Mouse (Mus musculus) embryonic facial prominence, embryonic 13.5 days (tissue): ENCODE results near the gene Clca3a1. TPM values are rescaled to one million over a fixed set of nuclear protein-coding genes. Genes with fewer than 3 reads are reported as not detected.
"Not testable (repeated sequence)": the region's sequence is repeated elsewhere in the genome, so short reads cannot be mapped to it uniquely, and the experiment has no call there.

Experiments used
- ATAC-seq: fragments of 200-750 bp; cut with Nextera tagmentation; 2 replicates; pipeline ENCODE4 v1.8.0; 2017; ENCODE audit warnings: low read depth; ENCODE audit not compliant: insufficient number of reproducible peaks, insufficient read depth, low FRiP score, low TSS enrichment
- H3K27ac ChIP-seq: fragments of 300-500 bp; sonication (generic); 2 replicates; pipeline ENCODE4 v1.5.1; 2015; ENCODE audit warnings: moderate library complexity, mild to moderate bottlenecking, inconsistent platforms
- H3K27me3 ChIP-seq: fragments of 300-500 bp; sonication (generic); 2 replicates; pipeline ENCODE4 v1.6.1; 2015; ENCODE audit warnings: mild to moderate bottlenecking, inconsistent platforms
- H3K36me3 ChIP-seq: fragments of 300-500 bp; sonication (generic); 2 replicates; pipeline ENCODE4 v1.6.1; 2015; ENCODE audit warnings: mild to moderate bottlenecking, inconsistent platforms
- H3K4me1 ChIP-seq: fragments of 300-500 bp; sonication (generic); 2 replicates; pipeline ENCODE4 v1.6.1; 2015; ENCODE audit warnings: inconsistent platforms
- H3K4me2 ChIP-seq: fragments of 300-500 bp; sonication (generic); 2 replicates; pipeline ENCODE4 v1.6.1; 2015; ENCODE audit warnings: moderate library complexity, mild to moderate bottlenecking, inconsistent platforms
- H3K4me3 ChIP-seq: fragments of 300-500 bp; sonication (generic); 2 replicates; pipeline ENCODE4 v1.5.1; 2015; ENCODE audit warnings: mild to moderate bottlenecking, inconsistent platforms
- H3K9ac ChIP-seq: fragments of 300-500 bp; sonication (generic); 2 replicates; pipeline ENCODE4 v1.6.1; 2015; ENCODE audit warnings: mild to moderate bottlenecking, inconsistent platforms
- H3K9me3 ChIP-seq: fragments of 300-500 bp; sonication (generic); 2 replicates; pipeline ENCODE4 v1.6.1; 2016; ENCODE audit warnings: inconsistent platforms
- WGBS: fragments of 180-500 bp; shearing (Covaris S2); methylation state at CpG from one replicate; pipeline ENCODE4 v1.1.7; 2015; ENCODE audit warnings: mixed read lengths; 5-methylcytosine and 5-hydroxymethylcytosine counted together
- polyA plus RNA-seq: library from polyadenylated mRNA; unstranded; fragments of >200 nt; fragmentation: Nextera tagmentation; extraction: Ambion mirVana; gene quantifications from 2 replicates; pipeline ENCODE4 v1.2.1, GENCODE M21; 2015

Clca3a1 gene
- polyA plus RNA-seq: 0.56 and 0.95 TPM in 2 replicates

- 70% methylated on average over 11 of the region's 11 CpGs for WGBS
- no peak for ATAC-seq
These were observed at the start of gene Clca3a1 for GRCm38 (mm10) chr3:144760592-144761309. TSS of gene Clca3a1 (minus strand) at chr3:144760977.

GRCm38 (mm10) chr3:144808153-144808925 is 47.6 kb upstream of the Clca3a1 start:
- H3K4me2 ChIP-seq, H3K4me1 ChIP-seq, H3K27me3 ChIP-seq, H3K9ac ChIP-seq, H3K4me3 ChIP-seq, H3K36me3 ChIP-seq, H3K9me3 ChIP-seq, ATAC-seq, H3K27ac ChIP-seq: not testable (repeated sequence)
- whole genome bisulfite sequencing: 64% methylated on average over 16 of the region's 17 CpGs

More at GRCm38 (mm10) chr3:144760592-144761309, at the start of gene Clca3a1:
- Histone ChIP-seq H3K27me3 (no peaks in the 10 kb centered on the region), H3K4me2 (no peak within 1 kb of the TSS), H3K4me1 (no peaks in the 10 kb centered on the region), H3K9ac (no peak within 1 kb of the TSS), H3K27ac (no peak within 1 kb of the TSS), H3K9me3 (no peaks in the 10 kb centered on the region), H3K4me3 (no peak within 1 kb of the TSS), H3K36me3 (no peaks in the 10 kb centered on the region)

- H3K4me1 ChIP-seq, H3K4me2 ChIP-seq, ATAC-seq, H3K4me3 ChIP-seq, H3K27ac ChIP-seq, H3K9ac ChIP-seq, H3K27me3 ChIP-seq, H3K36me3 ChIP-seq, H3K9me3 ChIP-seq: not testable (repeated sequence)
- 82% methylated on average over 2 of the region's 2 CpGs for WGBS
These were observed 45.8 kb upstream of the Clca3a1 start for GRCm38 (mm10) chr3:144806626-144807025.

DNA sequence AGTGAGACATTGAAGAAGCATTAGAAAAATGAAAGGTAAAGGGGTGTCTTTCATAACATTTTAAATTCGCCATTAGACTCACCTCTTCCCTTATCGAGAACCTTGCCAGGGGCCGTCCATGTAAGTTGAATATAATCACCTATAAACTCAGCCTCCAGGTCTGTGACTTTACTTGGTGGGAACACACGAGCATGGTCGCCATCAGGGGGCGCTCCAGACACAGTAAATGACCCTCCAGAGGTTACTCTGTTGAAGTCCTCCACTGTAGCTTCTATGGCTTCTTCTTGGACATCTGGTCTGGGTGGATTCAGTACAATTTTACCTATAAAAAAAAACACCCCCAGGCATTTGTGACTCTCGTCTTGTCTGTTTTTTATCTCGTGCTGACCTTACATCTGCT is 41.1 kb upstream of the Clca3a1 start:
- no peak overlapping the region for H3K4me2 ChIP-seq
- ATAC-seq: no peak
- H3K9ac ChIP-seq: no peak overlapping the region
- no peaks in the 10 kb centered on the region for H3K9me3 ChIP-seq
- H3K4me1 ChIP-seq: no peaks in the 10 kb centered on the region
- 25% methylated on average over 8 of the region's 8 CpGs for WGBS
- no peak overlapping the region for H3K27ac ChIP-seq
- H3K4me3 ChIP-seq: no peak overlapping the region
- no peaks in the 10 kb centered on the region for H3K27me3 ChIP-seq
- no peaks in the 10 kb centered on the region for H3K36me3 ChIP-seq

- H3K9ac ChIP-seq: no peak overlapping the region
- H3K27me3 ChIP-seq: no peaks in the 10 kb centered on the region
- H3K27ac ChIP-seq: no peak overlapping the region
- no peaks in the 10 kb centered on the region for H3K9me3 ChIP-seq
- no peak overlapping the region for H3K4me3 ChIP-seq
- no peak overlapping the region for H3K4me2 ChIP-seq
- WGBS: 72% methylated on average over 11 of the region's 11 CpGs
- H3K4me1 ChIP-seq: no peaks in the 10 kb centered on the region
- ATAC-seq: no peak
- no peaks in the 10 kb centered on the region for H3K36me3 ChIP-seq
These were observed 24.7 kb upstream of the Clca3a1 start for GRCm38 (mm10) chr3:144785181-144786148.

DNA sequence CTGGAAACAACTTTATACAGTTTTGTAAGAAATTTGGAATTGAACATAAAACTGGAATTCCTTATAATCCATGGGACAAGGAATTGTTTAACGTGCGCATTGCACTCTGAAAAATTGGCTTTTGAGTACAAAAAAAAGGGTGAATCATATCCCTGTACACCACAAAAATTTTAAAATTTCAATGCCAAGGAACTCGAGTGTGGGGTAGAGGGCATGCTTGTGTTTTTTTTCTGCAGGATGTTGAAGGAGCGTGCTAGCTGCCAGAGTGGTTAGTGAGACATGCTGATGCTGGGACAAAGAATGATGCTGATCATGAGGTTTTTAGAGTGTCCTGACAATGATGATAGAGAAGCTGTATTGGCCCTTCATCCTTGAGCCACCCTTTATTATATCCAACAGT is 4.4 kb upstream of the Clca3a1 start:
- Histone ChIP-seq H3K27me3 (no peaks in the 10 kb centered on the region), H3K9ac (no peak overlapping the region), H3K4me1 (no peaks in the 10 kb centered on the region), H3K4me2 (no peak overlapping the region), H3K36me3 (no peaks in the 10 kb centered on the region), H3K27ac (no peak overlapping the region), H3K4me3 (no peak overlapping the region), H3K9me3 (no peaks in the 10 kb centered on the region)
- ATAC-seq: no peak
- WGBS: 81% methylated on average over 4 of the region's 4 CpGs

DNA sequence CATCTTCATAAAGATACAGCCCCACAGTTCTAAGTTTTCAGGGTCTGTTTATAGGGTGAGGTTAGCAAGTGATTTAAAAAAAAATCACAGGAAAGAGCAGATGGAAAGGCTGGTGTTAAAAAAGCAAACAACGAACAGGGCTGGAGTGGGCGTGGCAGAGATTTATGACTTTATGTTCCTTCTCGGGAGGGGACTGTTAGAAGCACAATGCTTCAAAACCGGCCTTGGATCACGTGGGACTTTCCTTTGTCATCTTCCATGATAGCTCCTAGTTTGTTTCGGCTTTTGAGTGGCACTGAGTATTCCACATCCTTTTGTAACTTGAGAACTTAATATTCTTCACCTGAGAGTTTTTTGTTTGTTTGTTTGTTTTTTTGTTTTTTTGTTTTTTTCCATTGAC is 677 bp upstream of the Clca3a1 start:
- no peak overlapping the region for H3K9ac ChIP-seq
- no peak for ATAC-seq
- H3K27ac ChIP-seq: no peak overlapping the region
- no peaks in the 10 kb centered on the region for H3K4me1 ChIP-seq
- H3K27me3 ChIP-seq: no peaks in the 10 kb centered on the region
- 73% methylated on average over 6 of the region's 6 CpGs for WGBS
- H3K9me3 ChIP-seq: no peaks in the 10 kb centered on the region
- no peaks in the 10 kb centered on the region for H3K36me3 ChIP-seq
- H3K4me3 ChIP-seq: no peak overlapping the region
- H3K4me2 ChIP-seq: no peak overlapping the region

DNA sequence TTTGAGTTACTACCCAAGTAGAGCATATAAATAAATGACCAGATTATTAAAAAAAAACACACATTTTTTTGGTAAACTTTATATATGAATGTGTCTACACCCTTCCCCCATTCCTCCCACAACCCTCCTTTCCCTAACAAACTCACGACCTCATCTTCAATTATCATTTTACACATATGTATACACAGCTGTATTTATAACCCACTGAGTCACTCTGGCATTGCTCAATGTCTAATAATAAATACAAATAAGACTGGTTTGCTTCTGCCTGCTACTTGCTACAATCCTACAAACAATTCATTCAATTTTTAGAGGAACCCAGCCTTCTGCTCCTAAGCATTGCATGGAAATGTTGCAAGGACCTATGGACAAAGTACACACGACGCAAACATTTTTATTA is 1.1 kb downstream of the Clca3a1 start:
- Histone ChIP-seq H3K27me3 (no peaks in the 10 kb centered on the region), H3K27ac (no peak overlapping the region), H3K36me3 (no peaks in the 10 kb centered on the region), H3K4me2 (no peak overlapping the region), H3K4me1 (no peaks in the 10 kb centered on the region), H3K9ac (no peak overlapping the region), H3K9me3 (no peaks in the 10 kb centered on the region), H3K4me3 (no peak overlapping the region)
- 84% methylated on average over 3 of the region's 3 CpGs for WGBS
- no peak for ATAC-seq

GRCm38 (mm10) chr3:144756103-144756502 is 4.7 kb downstream of the Clca3a1 start:
- not testable (repeated sequence) for H3K4me1 ChIP-seq, H3K4me2 ChIP-seq, H3K27ac ChIP-seq, H3K36me3 ChIP-seq, H3K9ac ChIP-seq, H3K4me3 ChIP-seq, H3K9me3 ChIP-seq, ATAC-seq, H3K27me3 ChIP-seq
- 61% methylated on average over 8 of the region's 8 CpGs for WGBS

DNA sequence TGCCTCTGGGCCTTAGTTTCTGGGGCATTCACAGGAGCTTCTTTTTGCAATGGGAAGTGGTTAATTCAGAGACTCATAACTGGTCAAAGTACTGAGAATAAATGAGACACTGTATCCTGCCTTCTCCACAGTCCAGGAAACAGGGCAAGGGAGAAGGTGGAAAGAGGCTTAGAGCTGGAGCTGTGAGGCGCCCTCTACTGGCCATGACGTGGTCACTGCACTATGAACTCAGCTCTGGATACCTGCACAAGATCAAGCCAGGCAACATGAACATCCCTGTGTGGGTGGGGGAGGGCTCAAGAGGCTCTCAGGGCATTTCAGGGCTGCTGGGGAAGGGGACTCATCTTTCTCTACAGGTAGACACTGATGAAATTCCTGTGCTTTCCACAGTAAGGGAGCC is 7.7 kb downstream of the Clca3a1 start:
- Histone ChIP-seq H3K4me3 (no peak overlapping the region), H3K4me2 (no peak overlapping the region), H3K4me1 (no peaks in the 10 kb centered on the region), H3K27me3 (no peaks in the 10 kb centered on the region), H3K9ac (no peak overlapping the region), H3K9me3 (no peaks in the 10 kb centered on the region), H3K27ac (no peak overlapping the region), H3K36me3 (no peaks in the 10 kb centered on the region)
- WGBS: 2% methylated on average over 2 of the region's 2 CpGs
- ATAC-seq: no peak

- not testable (repeated sequence) for H3K4me3 ChIP-seq, ATAC-seq, H3K9ac ChIP-seq, H3K4me1 ChIP-seq, H3K4me2 ChIP-seq, H3K27me3 ChIP-seq, H3K36me3 ChIP-seq, H3K9me3 ChIP-seq, H3K27ac ChIP-seq
- WGBS: 62% methylated on average over 19 of the region's 21 CpGs
These were observed 11.5 kb downstream of the Clca3a1 start for GRCm38 (mm10) chr3:144749062-144749963.
